24 mouse cellular contexts compared by ENCODE assay signal in the genomic region with DNA sequence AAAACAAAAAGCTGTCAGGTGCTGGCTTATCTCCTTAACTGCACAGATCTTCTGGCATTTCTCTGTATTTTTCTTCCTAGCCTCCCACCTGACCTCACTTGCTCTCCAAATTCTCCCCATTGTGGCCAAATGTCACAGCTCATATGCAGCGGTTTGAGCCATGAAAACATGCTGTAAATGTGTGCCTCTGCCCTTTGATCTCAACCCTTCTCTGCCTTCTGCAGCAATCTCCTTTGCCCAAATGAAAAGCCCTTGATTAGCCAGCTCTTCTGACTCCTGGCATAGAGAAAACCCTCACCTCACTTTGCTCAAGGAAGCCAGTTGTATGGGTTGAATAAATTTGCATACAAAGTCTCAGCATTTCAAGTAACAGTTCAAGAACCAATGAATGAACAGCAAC.
DNase-seq lines count a peak whose midpoint lies in the region; ATAC-seq and TF ChIP-seq lines count a peak whose summit lies in the region.
"Had no signal": no experiment of that assay in that cellular context is flagged by ENCODE, and none has a peak within 500 bp of the region (broad histone marks: within the 10 kb centered on the region; RNA-seq: fewer than 3 reads in every experiment).

No protein-coding gene starts in this region.

- peak; percentile 45 for DNase-seq in heart, embryonic 10.5 days (ENCODE audit: low spot score)
- DNase-seq in heart, postnatal 4 days: no peak
- DNase-seq in kidney, adult 2 months: peak; percentile 55
- peak; percentile 72 for DNase-seq in midbrain, embryonic 11.5 days (ENCODE audit: low spot score, missing footprints)
- DNase-seq: adrenal gland, postnatal 10 days; adrenal gland, postnatal 36 days; B cell, adult 2 months; cerebellum, adult 18-20 months; cerebellum, adult 9-10 months; cerebellum, postnatal 14 days; gastrocnemius, postnatal 10 days; gastrocnemius, postnatal 36 days; heart, postnatal 10 days had no signal

- no peaks in the 10 kb centered on the region for H3K4me1 ChIP-seq in heart, embryonic 10.5 days
- peaks cover 13% of the 10 kb centered on the region for H3K4me1 ChIP-seq in kidney, adult 2 months (ENCODE audit: control insufficient read depth, insufficient read depth, low read length)
- peaks cover 5% of the 10 kb centered on the region for H3K4me1 ChIP-seq in kidney, embryonic 16.5 days (ENCODE audit: insufficient read depth, low read length)
- no peaks in the 10 kb centered on the region for H3K4me1 ChIP-seq in midbrain, embryonic 11.5 days (ENCODE audit: control insufficient read depth, insufficient read depth, low read length)
- H3K4me1 ChIP-seq in midbrain, embryonic 16.5 days (ENCODE audit: control insufficient read depth, insufficient read depth, low read length): peaks cover 2% of the 10 kb centered on the region; the same call in 1 of the 2 replicates
- H3K4me1 ChIP-seq: heart, embryonic 12.5 days had no signal

- TF ChIP-seq CTCF in kidney, adult 2 months (conservative IDR thresholded peaks at IDR 0.05; ENCODE audit: insufficient read depth, insufficient read length, low read depth, low read length): no peak

- TF ChIP-seq POLR2A in kidney, adult 2 months (IDR thresholded peaks at IDR 0.05; ENCODE audit: low read depth, low read length): no peak

- 41% methylated on average over 1 of the region's 1 CpGs for WGBS in heart, embryonic 10.5 days
- 31% methylated on average over 1 of the region's 1 CpGs for WGBS in kidney, adult 2 months
- 28% methylated on average over 1 of the region's 1 CpGs for WGBS in kidney, embryonic 16.5 days
- 63% methylated on average over 1 of the region's 1 CpGs for WGBS in midbrain, embryonic 11.5 days
- 50% methylated on average over 1 of the region's 1 CpGs for WGBS in midbrain, embryonic 16.5 days

- 0 out of 2 replicates have a peak, but pooled peaks cover 5% of the 10 kb centered on the region for H3K27me3 ChIP-seq in heart, embryonic 10.5 days (ENCODE audit: insufficient read depth, poor library complexity, severe bottlenecking)
- H3K27me3 ChIP-seq in kidney, adult 2 months (replicated peaks; ENCODE audit: control insufficient read depth, insufficient read depth, low read length): no peaks in the 10 kb centered on the region
- H3K27me3 ChIP-seq in kidney, embryonic 16.5 days (ENCODE audit: insufficient read depth, low read length): no peaks in the 10 kb centered on the region
- H3K27me3 ChIP-seq in midbrain, embryonic 11.5 days (ENCODE audit: control insufficient read depth, insufficient read depth, low read length): no peaks in the 10 kb centered on the region
- no peaks in the 10 kb centered on the region for H3K27me3 ChIP-seq in midbrain, embryonic 16.5 days (ENCODE audit: control insufficient read depth, insufficient read depth, low read depth, low read length)
- H3K27me3 ChIP-seq: heart, embryonic 12.5 days; heart, embryonic 15.5 days; hindbrain, embryonic 12.5 days; hindbrain, embryonic 15.5 days; Patski had no signal

- H3K27ac ChIP-seq in heart, embryonic 10.5 days: no peak overlapping the region
- no peak overlapping the region for H3K27ac ChIP-seq in kidney, adult 2 months (ENCODE audit: insufficient read depth, low read depth, low read length)
- no peak overlapping the region for H3K27ac ChIP-seq in kidney, embryonic 16.5 days (ENCODE audit: low read length)
- H3K27ac ChIP-seq in midbrain, embryonic 11.5 days (ENCODE audit: low read depth, low read length): no peak overlapping the region
- H3K27ac ChIP-seq in midbrain, embryonic 16.5 days (ENCODE audit: low read length): no peak overlapping the region
- H3K27ac ChIP-seq: forebrain, embryonic 10.5 days; forebrain, embryonic 13.5 days; heart, embryonic 15.5 days; hindbrain, embryonic 12.5 days; hindbrain, embryonic 15.5 days had no signal

- H3K36me3 ChIP-seq in heart, embryonic 10.5 days: no peaks in the 10 kb centered on the region
- H3K36me3 ChIP-seq in kidney, adult 2 months (ENCODE audit: control insufficient read depth, insufficient read depth, low read length): no peaks in the 10 kb centered on the region
- no peaks in the 10 kb centered on the region for H3K36me3 ChIP-seq in kidney, embryonic 16.5 days (ENCODE audit: insufficient read depth, low read length)
- H3K36me3 ChIP-seq in midbrain, embryonic 11.5 days (ENCODE audit: control insufficient read depth, insufficient read depth, low read length): no peaks in the 10 kb centered on the region
- no peaks in the 10 kb centered on the region for H3K36me3 ChIP-seq in midbrain, embryonic 16.5 days (ENCODE audit: control insufficient read depth, insufficient read depth, low read length)
- H3K36me3 ChIP-seq: forebrain, embryonic 10.5 days; G1E; heart, embryonic 12.5 days; heart, embryonic 15.5 days; hindbrain, embryonic 12.5 days; hindbrain, embryonic 15.5 days had no signal

- no peak overlapping the region for H3K4me3 ChIP-seq in heart, embryonic 10.5 days
- H3K4me3 ChIP-seq in kidney, adult 2 months (ENCODE audit: insufficient read depth, low read depth, low read length): no peak overlapping the region
- no peak overlapping the region for H3K4me3 ChIP-seq in kidney, embryonic 16.5 days (ENCODE audit: low read length)
- no peak overlapping the region for H3K4me3 ChIP-seq in midbrain, embryonic 11.5 days (ENCODE audit: low read depth, low read length)
- H3K4me3 ChIP-seq in midbrain, embryonic 16.5 days (ENCODE audit: low read depth, low read length): no peak overlapping the region
- H3K4me3 ChIP-seq: forebrain, embryonic 10.5 days; forebrain, embryonic 13.5 days; heart, embryonic 12.5 days; heart, embryonic 15.5 days; hindbrain, embryonic 12.5 days; hindbrain, embryonic 15.5 days had no signal

- no peak overlapping the region for H3K9ac ChIP-seq in kidney, embryonic 16.5 days (replicated peaks; ENCODE audit: low read length)
- H3K9ac ChIP-seq in midbrain, embryonic 11.5 days (ENCODE audit: low read length): no peak overlapping the region
- H3K9ac ChIP-seq in midbrain, embryonic 16.5 days (ENCODE audit: low read depth, low read length): no peak overlapping the region
- H3K9ac ChIP-seq: forebrain, embryonic 13.5 days; heart, embryonic 12.5 days; heart, embryonic 15.5 days; hindbrain, embryonic 12.5 days; hindbrain, embryonic 15.5 days had no signal

- no peak overlapping the region for H3K4me2 ChIP-seq in kidney, embryonic 16.5 days (replicated peaks; ENCODE audit: low read depth, low read length)
- no peak overlapping the region for H3K4me2 ChIP-seq in midbrain, embryonic 11.5 days
- H3K4me2 ChIP-seq in midbrain, embryonic 16.5 days (ENCODE audit: low read length): no peak overlapping the region
- H3K4me2 ChIP-seq: forebrain, embryonic 13.5 days; heart, embryonic 12.5 days; heart, embryonic 15.5 days; hindbrain, embryonic 12.5 days; hindbrain, embryonic 15.5 days had no signal

- no peaks in the 10 kb centered on the region for H3K9me3 ChIP-seq in heart, embryonic 10.5 days
- no peaks in the 10 kb centered on the region for H3K9me3 ChIP-seq in kidney, embryonic 16.5 days (ENCODE audit: low read length)
- H3K9me3 ChIP-seq in midbrain, embryonic 11.5 days (ENCODE audit: control insufficient read depth, low read length): no peaks in the 10 kb centered on the region
- H3K9me3 ChIP-seq in midbrain, embryonic 16.5 days (replicated peaks; ENCODE audit: control insufficient read depth, low read length, poor library complexity, severe bottlenecking): no peaks in the 10 kb centered on the region
- H3K9me3 ChIP-seq: forebrain, embryonic 10.5 days; forebrain, embryonic 13.5 days; heart, embryonic 12.5 days; heart, embryonic 15.5 days; hindbrain, embryonic 12.5 days; hindbrain, embryonic 15.5 days had no signal

- ATAC-seq in kidney, embryonic 16.5 days (ENCODE audit: low FRiP score, low TSS enrichment): no peak
- no peak for ATAC-seq in midbrain, embryonic 11.5 days (ENCODE audit: low FRiP score)
- ATAC-seq in midbrain, embryonic 16.5 days: no peak
- ATAC-seq: forebrain, embryonic 13.5 days; forebrain, embryonic 16.5 days; Patski had no signal
